Mouse (Mus musculus) mesoderm, embryonic 11.5 days (tissue): ENCODE results near the gene Sema7a.
A peak's percentile ranks its signal among the peaks of the same experiment; 100 is the strongest.

Experiments
- DNase-seq: peaks from one replicate; pipeline ENCODE4 v3.0.0-alpha.2; 2012; ENCODE audit warnings: low read depth, low spot score

Gene Sema7a

DNA sequence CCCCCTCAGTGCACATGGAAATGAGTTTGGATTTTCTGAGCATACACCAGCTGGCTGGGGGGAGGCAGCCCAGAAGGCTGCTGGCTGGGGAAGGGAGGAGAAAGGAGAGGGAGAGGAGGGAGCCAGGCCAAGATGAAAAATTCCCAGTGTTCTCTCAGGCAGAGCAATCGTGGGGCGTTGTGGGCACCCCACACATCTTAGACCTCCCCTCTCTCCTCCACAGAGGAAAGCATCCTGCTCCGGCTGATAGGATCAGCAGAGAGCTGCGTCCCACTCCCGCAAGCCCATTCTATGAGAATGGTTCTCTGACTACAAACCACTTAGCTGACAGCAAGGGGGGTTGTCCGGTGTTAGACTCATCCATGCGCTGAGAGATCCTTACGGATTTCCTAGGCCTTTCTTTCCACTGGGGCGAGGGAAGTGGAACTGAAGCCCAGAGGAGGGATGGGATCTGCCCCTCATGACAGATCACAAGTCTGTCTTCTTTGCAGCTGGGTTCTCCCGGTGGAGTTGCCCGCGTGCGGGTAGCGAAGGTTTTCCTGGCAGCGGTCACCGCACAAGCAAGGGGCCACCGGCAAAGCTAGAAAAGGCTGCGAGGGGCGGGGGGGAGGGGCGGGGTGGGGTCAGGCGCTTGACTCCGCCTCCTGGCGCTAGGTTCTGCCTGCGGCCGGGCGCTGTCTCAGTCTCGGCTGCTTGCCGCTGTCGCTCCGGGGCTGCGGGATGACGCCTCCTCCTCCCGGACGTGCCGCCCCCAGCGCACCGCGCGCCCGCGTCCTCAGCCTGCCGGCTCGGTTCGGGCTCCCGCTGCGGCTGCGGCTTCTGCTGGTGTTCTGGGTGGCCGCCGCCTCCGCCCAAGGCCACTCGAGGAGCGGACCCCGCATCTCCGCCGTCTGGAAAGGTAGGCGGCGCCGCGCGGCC is at the start of gene Sema7a:
TSS of gene Sema7a (plus strand) at position 682 of the 918 bp plus-strand sequence.
- peak; percentile 77 for DNase-seq

GRCm38 (mm10) chr9:57900478-57900877 is 39.4 kb upstream of the Sema7a start:
- peak; percentile 21 for DNase-seq

DNA sequence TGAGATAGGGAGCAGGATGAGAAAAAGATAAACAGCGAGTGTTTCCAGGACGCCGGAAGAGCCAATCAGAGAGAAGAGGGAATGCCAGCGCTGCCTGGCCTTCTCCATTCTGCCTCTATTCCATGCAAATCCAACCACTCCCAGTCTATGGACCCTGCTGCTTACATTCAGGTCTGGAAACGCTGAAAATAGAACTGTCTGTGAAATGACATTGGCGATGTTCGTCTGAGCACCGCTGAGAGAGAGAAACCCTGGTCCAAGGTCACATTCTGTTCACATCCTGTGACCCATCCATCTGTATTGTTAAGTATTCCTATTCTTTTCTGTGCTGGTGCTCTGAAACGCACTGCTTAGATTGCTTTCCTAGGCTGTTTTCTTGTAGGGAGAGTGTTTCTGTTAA is 38.7 kb upstream of the Sema7a start:
- no peak for DNase-seq

DNA sequence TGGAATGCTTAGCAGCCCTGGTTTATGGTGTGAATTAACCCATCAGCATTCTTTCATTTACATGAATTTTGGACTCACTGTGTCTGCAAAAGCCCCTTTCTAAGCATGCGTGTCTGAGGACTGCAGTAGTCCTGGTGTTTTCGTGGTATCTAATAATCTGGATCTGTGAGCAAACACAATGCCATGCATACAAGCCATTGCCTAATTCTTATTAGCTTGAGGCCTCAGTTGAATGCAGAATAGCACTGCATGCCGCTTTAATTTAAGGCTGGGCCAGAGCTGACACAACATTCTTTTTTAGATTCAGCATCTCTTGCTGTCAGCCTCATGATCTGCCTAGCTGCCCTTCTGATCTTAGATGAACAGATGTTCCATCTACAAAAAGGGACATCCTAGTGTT is 38.3 kb upstream of the Sema7a start:
- no peak for DNase-seq

DNA sequence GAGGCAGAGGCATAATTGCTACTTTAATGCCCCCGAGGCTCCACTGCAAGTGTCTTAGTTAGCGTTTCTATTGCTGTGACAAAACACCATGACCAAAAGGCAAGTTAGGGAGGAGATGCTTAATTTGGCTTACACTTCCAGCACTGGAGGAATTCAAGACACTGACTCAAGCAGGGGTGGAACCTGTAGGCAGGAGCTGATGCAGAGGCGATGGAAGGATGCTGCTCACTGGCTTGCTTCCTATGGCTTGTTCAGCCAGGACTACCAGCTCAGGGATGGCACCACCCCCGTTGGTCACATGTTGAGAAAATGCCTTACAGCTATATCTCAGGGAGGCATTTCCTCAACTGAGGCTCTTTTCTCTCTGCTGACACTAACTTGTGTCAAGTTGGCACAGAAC is 37.8 kb upstream of the Sema7a start:
- DNase-seq, result no peak

DNA sequence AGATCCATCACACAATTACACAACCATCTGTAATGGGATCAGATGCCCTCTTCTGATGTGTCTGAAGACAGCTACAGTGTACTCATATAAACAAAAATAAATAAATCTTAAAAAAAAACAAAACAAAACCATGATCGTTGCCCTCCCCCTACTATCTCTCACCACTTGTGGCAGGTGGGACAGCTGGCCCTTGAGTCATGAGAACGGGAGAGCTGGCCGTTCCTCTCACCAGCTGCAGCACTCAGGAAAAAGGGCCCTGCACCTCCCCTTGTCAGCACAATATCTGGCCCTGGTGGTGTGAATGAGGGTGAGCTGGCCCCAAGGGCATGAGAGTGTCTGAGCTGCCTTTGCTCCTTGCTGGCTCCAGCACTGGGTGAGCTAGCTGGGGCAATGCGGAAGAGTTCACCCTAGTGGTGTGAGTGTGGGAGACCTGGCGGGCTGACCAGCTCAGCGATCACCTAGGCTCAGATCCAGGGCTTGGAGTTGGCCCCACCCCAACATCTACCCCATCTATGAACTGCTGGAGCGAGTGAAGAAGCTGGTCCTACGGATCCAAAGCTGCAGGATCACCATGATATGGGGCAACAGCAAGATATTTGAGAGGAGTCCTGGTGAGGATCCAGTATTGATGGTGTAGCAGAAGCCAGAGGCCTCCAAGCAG is 36.2 kb upstream of the Sema7a start:
- no peak for DNase-seq

GRCm38 (mm10) chr9:57904250-57904644 is 35.7 kb upstream of the Sema7a start:
- no peak for DNase-seq

- no peak for DNase-seq
Measured at GRCm38 (mm10) chr9:57907206-57907605, 32.7 kb upstream of the Sema7a start.

GRCm38 (mm10) chr9:57910254-57911160 is 29.4 kb upstream of the Sema7a start, which contains the start of gene Ubl7:
TSS of gene Ubl7 (plus strand) at chr9:57910979.
- DNase-seq, result peak; percentile 93

DNA sequence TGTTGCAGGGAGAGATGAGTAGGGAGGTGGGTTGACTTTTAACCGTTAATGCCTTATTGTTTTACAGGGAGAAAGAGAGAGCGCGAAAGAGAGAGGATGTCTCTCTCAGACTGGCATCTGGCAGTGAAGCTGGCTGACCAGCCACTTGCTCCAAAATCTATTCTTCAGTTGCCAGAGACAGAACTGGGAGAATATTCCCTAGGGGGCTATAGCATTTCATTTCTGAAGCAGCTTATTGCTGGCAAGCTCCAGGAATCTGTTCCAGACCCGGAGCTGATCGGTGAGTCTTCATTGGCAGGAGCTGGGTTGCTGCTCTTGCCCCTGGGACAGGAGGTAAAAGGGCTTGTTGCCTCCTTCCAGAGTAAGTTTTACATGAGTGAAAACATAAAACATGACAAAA is 27.3 kb upstream of the Sema7a start:
- no peak for DNase-seq

- no peak for DNase-seq
Measured at GRCm38 (mm10) chr9:57921491-57922060, 18.3 kb upstream of the Sema7a start.

DNA sequence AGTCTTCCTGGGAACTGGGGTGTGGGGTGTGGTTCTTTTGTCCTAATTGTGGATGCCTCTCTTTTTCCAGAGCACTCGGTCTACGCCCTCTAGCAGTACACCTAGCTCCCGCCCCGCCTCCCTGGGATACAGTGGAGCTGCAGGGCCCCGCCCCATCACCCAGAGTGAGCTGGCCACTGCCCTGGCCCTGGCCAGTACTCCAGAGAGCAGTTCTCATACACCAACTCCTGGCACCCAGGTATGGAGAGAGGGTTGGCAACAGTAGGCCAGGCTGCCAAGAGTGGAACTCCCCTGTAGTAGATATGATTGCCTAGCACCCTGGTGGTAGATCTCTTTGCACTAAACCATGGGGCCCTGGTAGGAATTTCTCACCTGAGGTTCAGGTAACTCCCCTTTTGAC is 17.5 kb upstream of the Sema7a start:
- DNase-seq, result no peak

- no peak for DNase-seq
Measured at GRCm38 (mm10) chr9:57923046-57923445, 16.9 kb upstream of the Sema7a start.

DNA sequence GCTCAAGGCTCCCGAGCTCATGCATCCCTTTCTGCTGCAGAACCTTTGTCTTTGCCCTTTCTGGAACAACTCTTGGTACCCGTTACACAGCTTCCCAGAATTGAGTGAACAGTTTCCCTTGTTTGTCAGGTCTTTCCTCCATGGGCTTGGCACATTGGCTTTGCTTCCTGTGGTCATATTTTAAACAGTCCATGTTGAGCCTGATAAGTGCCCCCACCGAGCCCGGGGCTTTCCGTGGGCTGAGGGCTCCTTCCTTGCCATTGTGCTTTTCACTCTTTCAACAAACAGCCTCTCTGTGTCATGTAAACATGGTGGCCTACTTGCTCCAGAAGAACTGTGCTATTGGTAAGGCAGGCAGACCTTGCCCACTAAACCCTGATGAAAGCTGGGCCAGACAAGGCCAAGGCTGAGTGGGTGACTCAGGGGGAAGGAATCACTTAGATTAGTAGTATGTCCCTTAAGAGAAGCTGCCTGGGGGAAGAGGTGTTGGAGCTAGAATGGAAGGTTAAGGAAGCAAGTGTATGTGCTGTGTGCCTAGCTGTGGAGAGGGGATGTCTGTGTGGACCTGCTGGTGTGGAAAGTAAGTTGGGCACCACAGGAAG is 8.6 kb upstream of the Sema7a start:
- DNase-seq, result no peak

- no peak for DNase-seq
Measured at GRCm38 (mm10) chr9:57932253-57932652, 7.7 kb upstream of the Sema7a start.

GRCm38 (mm10) chr9:57932831-57933602 is 6.9 kb upstream of the Sema7a start:
- DNase-seq, result no peak

DNA sequence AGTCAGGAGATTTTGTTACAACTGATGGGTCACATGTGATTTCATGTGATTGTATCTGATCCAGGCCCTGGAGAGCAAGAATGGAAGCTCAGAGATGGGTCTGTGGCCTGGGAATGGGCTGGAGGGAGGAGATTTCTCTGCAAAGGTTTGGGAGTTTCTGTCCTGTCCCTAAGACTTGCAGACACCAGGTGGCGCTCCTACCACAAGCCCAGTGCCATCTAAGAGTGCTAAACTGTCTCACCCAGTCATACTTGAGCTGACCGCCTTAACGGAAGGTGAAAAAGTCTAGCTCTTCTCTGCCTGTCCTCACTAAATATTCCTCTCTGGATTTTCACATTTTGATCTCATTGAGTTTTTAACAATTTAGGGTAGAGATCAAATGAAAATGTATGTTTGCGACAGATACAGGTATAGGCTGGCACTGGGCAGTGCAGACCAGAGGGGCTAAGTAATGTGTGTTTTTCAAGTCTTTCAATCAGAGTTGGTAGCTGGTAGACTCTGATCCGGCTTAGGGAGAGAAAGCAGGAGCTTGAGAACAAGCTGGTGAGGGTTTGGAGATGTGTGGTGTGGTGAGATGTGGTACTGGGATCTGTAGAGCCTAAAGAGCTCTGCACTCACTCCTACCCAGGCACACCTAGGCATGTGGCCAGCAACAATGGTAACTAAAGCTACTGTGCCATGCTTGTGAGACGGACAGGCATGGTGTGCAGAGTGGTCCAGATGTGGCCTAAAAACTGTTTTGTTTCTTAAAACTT is 4.1 kb upstream of the Sema7a start:
- DNase-seq, result peak; percentile 83

DNA sequence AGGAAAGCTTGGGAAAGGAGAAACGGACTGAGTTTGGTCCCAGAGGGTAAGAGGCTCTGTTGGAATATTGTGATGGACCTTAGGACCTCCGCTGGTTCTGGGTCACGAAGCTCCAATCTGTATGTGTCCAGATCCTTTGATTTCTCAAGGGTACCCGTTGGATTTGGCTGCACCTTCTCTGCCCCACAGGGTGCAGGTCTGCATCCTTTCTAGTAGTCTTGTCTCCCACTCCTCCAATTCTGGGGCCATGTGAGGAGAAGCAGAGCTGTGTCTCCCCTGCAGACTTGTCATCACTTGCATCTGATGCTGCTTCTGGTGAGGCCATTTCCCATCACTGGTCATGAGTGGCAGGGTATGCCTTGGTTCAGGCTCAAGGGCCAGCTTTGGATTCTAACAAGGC is 2.7 kb upstream of the Sema7a start:
- no peak for DNase-seq

DNA sequence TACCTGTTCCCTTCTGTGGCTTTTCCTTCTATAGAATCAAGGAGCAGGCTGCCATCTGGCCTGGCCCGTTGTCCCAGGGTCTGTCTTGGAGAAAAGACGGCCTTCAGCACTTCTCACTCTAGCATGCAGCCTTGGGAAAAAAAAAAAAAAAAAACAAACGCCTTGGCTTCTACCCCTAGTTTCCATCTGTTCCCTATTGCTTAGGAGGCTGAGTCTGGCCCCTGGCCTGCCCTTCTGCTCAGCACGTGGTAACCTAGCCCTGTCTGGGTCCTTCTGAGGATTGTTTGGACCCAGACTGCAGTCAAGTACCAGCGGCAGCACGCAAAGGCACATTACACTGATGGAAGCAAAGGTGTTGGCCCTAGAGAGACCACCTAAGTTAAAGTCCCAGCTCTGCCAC is 2.3 kb upstream of the Sema7a start:
- no peak for DNase-seq
